Mouse (Mus musculus): ENCODE measurements around the gene Pla2g2c.

DNA sequence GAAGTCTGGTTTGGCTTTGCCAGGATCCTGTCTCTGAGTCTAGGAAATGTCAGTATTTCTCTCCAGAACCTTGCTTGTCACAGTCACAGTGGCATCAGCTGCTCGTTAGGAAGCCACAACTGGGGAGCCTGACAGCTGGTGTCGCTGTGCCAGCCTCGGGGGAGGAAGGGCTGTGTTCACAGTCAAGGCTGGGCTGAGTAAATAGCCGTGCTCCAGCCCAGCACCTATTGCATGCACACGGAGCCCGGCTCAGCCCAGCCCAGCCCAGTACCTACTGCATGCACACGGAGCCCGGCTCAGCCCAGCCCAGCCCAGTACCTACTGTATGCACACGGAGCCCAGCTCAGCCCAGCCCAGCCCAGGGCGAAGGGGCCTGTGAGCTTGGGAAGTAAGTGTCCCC is 23.3 kb downstream of the Pla2g2c start:
- TF ChIP-seq CTCF (IDR thresholded peaks at IDR 0.05; ENCODE audit: borderline replicate concordance, insufficient read depth, low read depth, low read length), result no peak
- no peak for TF ChIP-seq POLR2A (IDR thresholded peaks at IDR 0.05; ENCODE audit: borderline replicate concordance, insufficient read depth, low read length)

Data from cerebellum, adult 2 months (tissue).